Mouse (Mus musculus) ES-Bruce4 (cell line): ENCODE data around the gene Map3k20.

Source experiments
- CTCF ChIP-seq: IDR thresholded peaks from one replicate; pipeline ENCODE4 v1.8.1; 2011; ENCODE audit warnings: low read depth, low read length
- EP300 ChIP-seq: IDR thresholded peaks from 2 replicates; pipeline ENCODE4 v1.6.1; 2011; ENCODE audit warnings: low read depth, low read length; ENCODE audit not compliant: insufficient read depth

DNA sequence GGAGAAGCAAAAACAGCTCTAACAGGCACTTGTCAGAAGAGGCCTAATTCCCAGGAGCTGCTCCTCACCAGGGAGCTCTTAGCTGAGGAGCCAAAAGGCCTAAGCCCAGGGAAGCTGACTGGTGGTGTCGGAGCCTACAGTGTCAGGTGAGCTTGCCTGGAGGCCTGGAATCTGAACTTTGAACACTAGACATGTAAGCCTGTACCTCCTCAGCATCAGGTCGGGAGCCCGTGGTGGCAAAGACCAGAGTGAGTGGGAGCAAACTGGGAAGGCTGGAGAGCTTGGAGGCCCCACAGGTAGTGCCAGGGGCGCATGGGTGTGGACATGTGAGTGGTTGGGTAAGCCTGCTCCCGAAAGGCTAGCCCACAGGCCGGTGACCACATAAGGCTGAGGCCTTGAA lies 37.6 kb upstream of the Map3k20 start:
- no peak for TF ChIP-seq CTCF
- no peak for TF ChIP-seq EP300
